Mouse (Mus musculus) layer of hippocampus, adult 8-10 months (tissue): ENCODE measurements around the gene Lman2. TPM values are rescaled to one million over a fixed set of nuclear protein-coding genes. Genes with fewer than 3 reads are reported as not detected.

Source experiments
- DNase-seq, 2 experiments: peaks; one replicate each; pipeline ENCODE4 v3.0.0; 2022; ENCODE audit warnings: low spot score in 2 of 2
- total RNA-seq, 4 experiments: library from RNA; stranded (reverse); gene quantifications; 2 replicates each; pipeline ENCODE4 v1.2.4; 2022

Gene Lman2
- total RNA-seq: 10 to 100 TPM; 56.6 to 72.8 (median 65.0) TPM

GRCm38 (mm10) chr13:55362453-55363060 is at the start of gene Lman2:
Gene Lman2 (minus strand): TSS chr13:55362783.
- peak; percentile 98 to 99 for DNase-seq

GRCm38 (mm10) chr13:55411826-55412225 is 49.2 kb upstream of the Lman2 start:
- DNase-seq: no peak

- DNase-seq: no peak
Measured at GRCm38 (mm10) chr13:55408546-55409120, 46.0 kb upstream of the Lman2 start.

- no peak for DNase-seq
Measured at GRCm38 (mm10) chr13:55407341-55407740, 44.8 kb upstream of the Lman2 start.

- no peak for DNase-seq
Measured at GRCm38 (mm10) chr13:55405783-55406390, 43.3 kb upstream of the Lman2 start.

GRCm38 (mm10) chr13:55404853-55405782 is 42.5 kb upstream of the Lman2 start:
- peak; percentile 60 to 75 for DNase-seq

GRCm38 (mm10) chr13:55403935-55404852 is 41.6 kb upstream of the Lman2 start:
- peak; percentile 38 to 48 for DNase-seq

GRCm38 (mm10) chr13:55403266-55403665 is 40.7 kb upstream of the Lman2 start:
- DNase-seq: no peak

GRCm38 (mm10) chr13:55400039-55400346 is 37.4 kb upstream of the Lman2 start:
- no peak for DNase-seq

- no peak for DNase-seq
Measured at GRCm38 (mm10) chr13:55399300-55400038, 36.9 kb upstream of the Lman2 start.

GRCm38 (mm10) chr13:55398088-55398487 is 35.5 kb upstream of the Lman2 start, which contains the start of gene Slc34a1:
Gene Slc34a1 (plus strand): TSS chr13:55398187.
- DNase-seq: no peak

- DNase-seq: no peak
Measured at GRCm38 (mm10) chr13:55392933-55393332, 30.4 kb upstream of the Lman2 start.

GRCm38 (mm10) chr13:55391626-55392029 is 29.0 kb upstream of the Lman2 start:
- no peak for DNase-seq

GRCm38 (mm10) chr13:55390644-55391043 is 28.1 kb upstream of the Lman2 start:
- no peak for DNase-seq

GRCm38 (mm10) chr13:55381790-55382189 is 19.2 kb upstream of the Lman2 start:
- peak; percentile 82 for DNase-seq

GRCm38 (mm10) chr13:55378907-55379580 is 16.5 kb upstream of the Lman2 start:
- no peak for DNase-seq

GRCm38 (mm10) chr13:55375877-55376276 is 13.3 kb upstream of the Lman2 start:
- no peak for DNase-seq

- no peak for DNase-seq
Measured at GRCm38 (mm10) chr13:55374206-55374924, 11.8 kb upstream of the Lman2 start.

GRCm38 (mm10) chr13:55371740-55372139 is 9.2 kb upstream of the Lman2 start:
- DNase-seq: no peak
